Mouse (Mus musculus): Measurements from ENCODE around the gene Rims1. TPM values are rescaled to one million over a fixed set of nuclear protein-coding genes. Genes with fewer than 3 reads are reported as not detected.

Rims1 gene
- polyA plus RNA-seq, 1 experiment = 7.6 TPM

DNA sequence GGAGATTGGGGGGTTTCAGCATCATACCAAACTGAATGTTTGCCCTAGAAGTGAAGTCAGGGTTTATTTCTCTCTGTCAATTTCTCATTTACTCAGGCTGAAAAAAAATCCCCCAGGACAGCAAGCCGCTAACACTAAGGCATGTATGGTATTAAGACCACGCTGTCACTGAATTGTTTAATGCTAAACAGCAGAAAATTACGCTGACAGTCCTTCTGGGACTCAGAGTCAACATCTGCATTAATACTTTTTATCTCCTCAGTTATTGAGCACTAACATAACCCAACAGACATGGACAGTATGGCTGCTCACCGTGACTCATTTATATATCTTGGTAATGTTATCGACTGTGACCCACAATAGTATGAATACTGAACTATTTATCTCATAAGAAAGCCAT lies 43.0 kb downstream of the Rims1 start:
- Histone ChIP-seq H3K4me3 (ENCODE audit: low read depth, low read length) (no peak overlapping the region), H3K9ac (ENCODE audit: low read depth, poor library complexity, severe bottlenecking) (no peak overlapping the region)

DNA sequence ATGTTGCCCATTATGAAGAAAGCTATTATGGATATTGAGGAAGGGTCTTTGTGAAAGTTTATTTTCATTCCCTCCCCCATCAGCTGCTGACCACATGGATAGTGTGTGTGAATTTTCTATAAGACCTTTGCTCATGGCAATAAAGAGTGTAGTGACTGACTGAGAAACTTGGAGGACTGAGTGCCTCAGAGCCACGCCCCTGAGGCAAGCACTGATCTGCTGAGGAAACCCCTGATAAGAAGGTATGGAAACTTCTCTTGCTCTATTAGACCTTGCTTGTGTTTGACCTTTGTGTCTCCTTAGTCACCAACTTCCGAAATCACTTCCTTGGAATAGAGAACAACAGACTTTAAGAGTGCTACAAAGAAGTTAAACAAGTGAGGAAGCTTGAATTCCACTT lies 55.3 kb downstream of the Rims1 start:
- no peak overlapping the region for H3K27ac ChIP-seq (ENCODE audit: insufficient read depth, low read length)
- H3K36me3 ChIP-seq (ENCODE audit: control insufficient read depth, insufficient read depth, low read length, poor library complexity, severe bottlenecking) = no peaks in the 10 kb centered on the region
- H3K4me1 ChIP-seq (ENCODE audit: control insufficient read depth, insufficient read depth, low read length) = no peaks in the 10 kb centered on the region
- H3K4me3 ChIP-seq (ENCODE audit: low read depth, low read length) = no peak overlapping the region
- TF ChIP-seq EP300 (IDR thresholded peaks at IDR 0.05; ENCODE audit: insufficient read depth, low read depth, low read length) = no peak
- TF ChIP-seq CTCF (IDR thresholded peaks at IDR 0.05; ENCODE audit: low read depth, low read length) = no peak
- TF ChIP-seq POLR2A (IDR thresholded peaks at IDR 0.05; ENCODE audit: insufficient read depth, low read length) = no peak
- no peak overlapping the region for H3K9ac ChIP-seq (ENCODE audit: low read depth, poor library complexity, severe bottlenecking)
- H3K9me3 ChIP-seq (replicated peaks; ENCODE audit: control insufficient read depth, insufficient read depth, low read length, poor library complexity, severe bottlenecking) = no peaks in the 10 kb centered on the region
- no peaks in the 10 kb centered on the region for H3K27me3 ChIP-seq (ENCODE audit: control insufficient read depth, insufficient read depth, low read length, poor library complexity, severe bottlenecking)

More for the DNA sequence above, 43.0 kb downstream of the Rims1 start:
- Histone ChIP-seq H3K4me1 (ENCODE audit: control insufficient read depth, insufficient read depth, low read length) (no peaks in the 10 kb centered on the region), H3K27ac (ENCODE audit: insufficient read depth, low read length) (no peak overlapping the region), H3K36me3 (ENCODE audit: control insufficient read depth, insufficient read depth, low read length, poor library complexity, severe bottlenecking) (no peaks in the 10 kb centered on the region), H3K9me3 (replicated peaks; ENCODE audit: control insufficient read depth, insufficient read depth, low read length, poor library complexity, severe bottlenecking) (no peaks in the 10 kb centered on the region), H3K27me3 (ENCODE audit: control insufficient read depth, insufficient read depth, low read length, poor library complexity, severe bottlenecking) (no peaks in the 10 kb centered on the region)
- TF ChIP-seq EP300 (IDR thresholded peaks at IDR 0.05; ENCODE audit: insufficient read depth, low read depth, low read length) (no peak), CTCF (IDR thresholded peaks at IDR 0.05; ENCODE audit: low read depth, low read length) (no peak), POLR2A (IDR thresholded peaks at IDR 0.05; ENCODE audit: insufficient read depth, low read length) (no peak)

GRCm38 (mm10) chr1:22744655-22745054 lies 61.1 kb downstream of the Rims1 start:
- Histone ChIP-seq H3K27ac (ENCODE audit: insufficient read depth, low read length) (no peak overlapping the region), H3K4me1 (ENCODE audit: control insufficient read depth, insufficient read depth, low read length) (no peaks in the 10 kb centered on the region), H3K4me3 (ENCODE audit: low read depth, low read length) (no peak overlapping the region), H3K9ac (ENCODE audit: low read depth, poor library complexity, severe bottlenecking) (no peak overlapping the region), H3K36me3 (ENCODE audit: control insufficient read depth, insufficient read depth, low read length, poor library complexity, severe bottlenecking) (no peaks in the 10 kb centered on the region), H3K9me3 (replicated peaks; ENCODE audit: control insufficient read depth, insufficient read depth, low read length, poor library complexity, severe bottlenecking) (no peaks in the 10 kb centered on the region), H3K27me3 (ENCODE audit: control insufficient read depth, insufficient read depth, low read length, poor library complexity, severe bottlenecking) (no peaks in the 10 kb centered on the region)
- TF ChIP-seq EP300 (IDR thresholded peaks at IDR 0.05; ENCODE audit: insufficient read depth, low read depth, low read length) (no peak), POLR2A (IDR thresholded peaks at IDR 0.05; ENCODE audit: insufficient read depth, low read length) (no peak), CTCF (IDR thresholded peaks at IDR 0.05; ENCODE audit: low read depth, low read length) (no peak)

GRCm38 (mm10) chr1:22737491-22737890 lies 68.3 kb downstream of the Rims1 start:
- Histone ChIP-seq H3K4me3 (ENCODE audit: low read depth, low read length) (no peak overlapping the region), H3K27me3 (ENCODE audit: control insufficient read depth, insufficient read depth, low read length, poor library complexity, severe bottlenecking) (no peaks in the 10 kb centered on the region), H3K4me1 (ENCODE audit: control insufficient read depth, insufficient read depth, low read length) (no peaks in the 10 kb centered on the region), H3K9me3 (replicated peaks; ENCODE audit: control insufficient read depth, insufficient read depth, low read length, poor library complexity, severe bottlenecking) (no peaks in the 10 kb centered on the region), H3K9ac (ENCODE audit: low read depth, poor library complexity, severe bottlenecking) (no peak overlapping the region), H3K36me3 (ENCODE audit: control insufficient read depth, insufficient read depth, low read length, poor library complexity, severe bottlenecking) (no peaks in the 10 kb centered on the region), H3K27ac (ENCODE audit: insufficient read depth, low read length) (no peak overlapping the region)
- TF ChIP-seq POLR2A (IDR thresholded peaks at IDR 0.05; ENCODE audit: insufficient read depth, low read length) (no peak), EP300 (IDR thresholded peaks at IDR 0.05; ENCODE audit: insufficient read depth, low read depth, low read length) (no peak), CTCF (IDR thresholded peaks at IDR 0.05; ENCODE audit: low read depth, low read length) (no peak)

- no peaks in the 10 kb centered on the region for H3K9me3 ChIP-seq (replicated peaks; ENCODE audit: control insufficient read depth, insufficient read depth, low read length, poor library complexity, severe bottlenecking)
- TF ChIP-seq CTCF (IDR thresholded peaks at IDR 0.05; ENCODE audit: low read depth, low read length) (no peak), EP300 (IDR thresholded peaks at IDR 0.05; ENCODE audit: insufficient read depth, low read depth, low read length) (no peak), POLR2A (IDR thresholded peaks at IDR 0.05; ENCODE audit: insufficient read depth, low read length) (no peak)
- H3K4me3 ChIP-seq (ENCODE audit: low read depth, low read length) = no peak overlapping the region
- no peak overlapping the region for H3K9ac ChIP-seq (ENCODE audit: low read depth, poor library complexity, severe bottlenecking)
- no peaks in the 10 kb centered on the region for H3K36me3 ChIP-seq (ENCODE audit: control insufficient read depth, insufficient read depth, low read length, poor library complexity, severe bottlenecking)
- H3K27me3 ChIP-seq (ENCODE audit: control insufficient read depth, insufficient read depth, low read length, poor library complexity, severe bottlenecking) = no peaks in the 10 kb centered on the region
- no peak overlapping the region for H3K27ac ChIP-seq (ENCODE audit: insufficient read depth, low read length)
- no peaks in the 10 kb centered on the region for H3K4me1 ChIP-seq (ENCODE audit: control insufficient read depth, insufficient read depth, low read length)
These were observed 71.4 kb downstream of the Rims1 start for GRCm38 (mm10) chr1:22734429-22734828.

DNA sequence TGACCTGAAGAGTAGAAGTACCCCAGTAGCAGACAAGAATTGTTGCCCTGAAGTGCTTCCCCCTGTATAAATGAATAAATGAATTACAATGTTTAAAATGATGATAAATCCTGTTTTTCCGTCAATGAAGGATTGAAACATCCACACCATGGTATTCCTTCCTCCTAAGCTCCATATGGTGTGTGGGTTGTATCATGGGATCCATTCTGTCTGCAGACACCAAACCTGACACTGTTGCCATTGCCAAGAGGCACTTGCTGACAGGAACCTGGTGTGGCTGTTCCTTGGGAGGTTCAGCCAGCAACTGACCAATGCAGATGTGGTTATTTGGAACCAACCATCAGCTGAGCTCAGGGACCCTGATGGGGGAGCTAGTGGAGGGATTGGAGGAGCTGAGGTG lies 72.5 kb downstream of the Rims1 start:
- no peak overlapping the region for H3K27ac ChIP-seq (ENCODE audit: insufficient read depth, low read length)
- no peak overlapping the region for H3K9ac ChIP-seq (ENCODE audit: low read depth, poor library complexity, severe bottlenecking)
- H3K9me3 ChIP-seq (replicated peaks; ENCODE audit: control insufficient read depth, insufficient read depth, low read length, poor library complexity, severe bottlenecking) = no peaks in the 10 kb centered on the region
- TF ChIP-seq EP300 (IDR thresholded peaks at IDR 0.05; ENCODE audit: insufficient read depth, low read depth, low read length) (no peak), CTCF (IDR thresholded peaks at IDR 0.05; ENCODE audit: low read depth, low read length) (no peak), POLR2A (IDR thresholded peaks at IDR 0.05; ENCODE audit: insufficient read depth, low read length) (no peak)
- no peak overlapping the region for H3K4me3 ChIP-seq (ENCODE audit: low read depth, low read length)
- no peaks in the 10 kb centered on the region for H3K36me3 ChIP-seq (ENCODE audit: control insufficient read depth, insufficient read depth, low read length, poor library complexity, severe bottlenecking)
- no peaks in the 10 kb centered on the region for H3K27me3 ChIP-seq (ENCODE audit: control insufficient read depth, insufficient read depth, low read length, poor library complexity, severe bottlenecking)
- no peaks in the 10 kb centered on the region for H3K4me1 ChIP-seq (ENCODE audit: control insufficient read depth, insufficient read depth, low read length)
